Mouse (Mus musculus): Measurements from ENCODE around the gene Scnn1a.

DNA sequence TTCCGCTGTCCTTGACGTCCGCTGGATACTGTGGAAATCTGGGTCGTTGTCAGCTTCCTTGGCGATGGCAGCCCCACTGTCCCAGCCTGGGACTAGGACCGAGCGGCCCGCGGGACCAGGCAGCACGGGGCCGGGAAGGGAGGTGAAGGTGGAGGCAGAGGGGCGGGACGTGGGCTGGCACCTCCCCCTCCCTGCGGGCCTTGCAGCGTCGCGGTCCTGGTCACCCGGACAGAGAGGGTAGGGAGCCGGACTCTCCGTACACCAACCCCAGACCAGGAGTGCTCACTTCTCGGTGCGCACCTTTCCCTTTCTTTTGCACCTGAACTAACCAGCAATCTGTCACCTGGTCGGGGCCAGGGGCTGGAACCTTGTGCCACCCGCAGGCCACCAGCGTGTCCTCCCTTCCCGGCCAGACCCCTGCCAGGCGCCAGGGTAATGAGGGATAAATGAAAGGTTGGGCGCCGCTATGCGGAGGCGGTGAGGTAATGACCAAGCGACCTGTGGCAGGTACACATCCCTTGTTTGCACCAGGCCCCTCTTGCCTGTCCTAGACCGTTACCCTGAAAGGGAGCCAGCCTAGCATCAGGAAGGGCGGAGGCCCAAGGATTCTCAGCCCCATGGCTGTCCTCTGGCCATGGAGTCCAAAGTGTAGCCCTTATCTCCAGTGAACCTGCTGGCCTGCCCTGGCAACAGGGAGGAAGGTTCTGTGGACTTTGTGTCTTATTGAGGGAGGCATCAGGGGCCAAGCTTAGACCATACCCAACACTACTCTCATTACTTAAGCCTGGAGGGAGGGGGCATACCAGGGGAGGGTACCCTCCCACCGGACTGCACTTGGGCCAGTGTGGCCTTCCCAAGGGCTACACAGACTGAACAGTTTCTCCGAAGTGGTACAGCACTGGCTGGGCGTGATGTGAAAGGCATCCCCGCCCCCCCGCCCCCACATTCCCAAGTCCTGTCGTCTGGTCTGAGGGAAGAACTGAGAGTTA lies 60.2 kb downstream of the Scnn1a start, which contains the start of gene Plekhg6:
- TF ChIP-seq CTCF (IDR thresholded peaks at IDR 0.05; ENCODE audit: borderline replicate concordance, insufficient read depth, low read depth, low read length) (no peak), POLR2A (IDR thresholded peaks at IDR 0.05; ENCODE audit: borderline replicate concordance, insufficient read depth, low read length) (no peak)

Measured in cerebellum, adult 2 months (tissue).